Mouse (Mus musculus) lung, postnatal 0 days (tissue): ENCODE results near the gene Zfyve21.

Experiments
- CTCF ChIP-seq: IDR thresholded peaks from 2 replicates; pipeline ENCODE4 v1.5.1; 2016; ENCODE audit warnings: antibody characterized with exemption, mild to moderate bottlenecking
- EP300 ChIP-seq: IDR thresholded peaks from 2 replicates; pipeline ENCODE4 v1.6.1; 2016; ENCODE audit warnings: antibody characterized with exemption, mild to moderate bottlenecking, control low read depth

DNA sequence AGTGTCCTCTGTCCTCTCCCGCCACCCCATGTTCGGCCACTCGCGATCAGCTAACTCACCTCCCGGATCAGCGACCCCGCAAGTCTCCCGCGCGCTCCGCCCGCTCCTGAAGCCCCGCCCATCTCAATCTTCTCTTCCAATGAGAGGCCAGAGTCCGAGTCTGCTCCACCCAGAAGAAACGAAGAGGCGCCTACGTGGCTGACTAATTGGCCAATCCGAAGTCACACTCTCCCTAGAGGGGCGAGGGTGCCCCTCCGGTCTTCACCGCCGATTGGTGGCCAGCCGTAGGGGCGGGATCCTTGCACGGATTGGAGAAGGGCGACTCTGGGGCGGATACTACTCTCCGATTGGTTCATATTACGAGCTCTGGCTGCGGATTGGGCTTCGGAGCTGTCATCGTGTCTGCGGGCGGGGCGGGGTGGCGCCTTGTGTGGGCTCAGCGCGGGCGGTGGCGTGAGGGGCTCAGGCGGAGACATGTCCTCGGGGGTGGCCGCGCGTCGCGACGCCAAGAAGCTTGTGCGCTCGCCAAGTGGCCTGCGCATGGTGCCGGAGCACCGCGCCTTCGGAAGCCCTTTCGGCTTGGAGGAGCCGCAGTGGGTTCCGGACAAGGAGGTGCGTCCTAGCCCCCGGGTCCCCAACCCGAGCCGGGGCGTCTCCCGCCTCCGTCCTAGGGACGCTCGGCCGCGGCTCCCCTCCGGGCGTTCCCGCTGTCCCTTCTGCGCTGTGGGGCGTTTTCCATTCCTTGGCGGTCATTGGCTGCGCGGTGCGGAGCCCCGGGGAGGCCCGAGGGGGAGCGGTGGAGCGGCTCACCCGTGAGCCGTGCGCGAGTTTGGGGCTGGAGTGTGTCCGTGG lies at the start of gene Zfyve21, which contains the start of gene Xrcc3:
- TF ChIP-seq CTCF (no peak), EP300 (no peak; the same call in 1 of the 2 replicates)
